Mouse (Mus musculus): ENCODE measurements around the gene Nbeal2. TPM values are rescaled to one million over a fixed set of nuclear protein-coding genes. Genes with fewer than 3 reads are reported as not detected.

Gene Nbeal2
- polyA plus RNA-seq, 1 experiment from 2014 or later = 3.6 TPM

DNA sequence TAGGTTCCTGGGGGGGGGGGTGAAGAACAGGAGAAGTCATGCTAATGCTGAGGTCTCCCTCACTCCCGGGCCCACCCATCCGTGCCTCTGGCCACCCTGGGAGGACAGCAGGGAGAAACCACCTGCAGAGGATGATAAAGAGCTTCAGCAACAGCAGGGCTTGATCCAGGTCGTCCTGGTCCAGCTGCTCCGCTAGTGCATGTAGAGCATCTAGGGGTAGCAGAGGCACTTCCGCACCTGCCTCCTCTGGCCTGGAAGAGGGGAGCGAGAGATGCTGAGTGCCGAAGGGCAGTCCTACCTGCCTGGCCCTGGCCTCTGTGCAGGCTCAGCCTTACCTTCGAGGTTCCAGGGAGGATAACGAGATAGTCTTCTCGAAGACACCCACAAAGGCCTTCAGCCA is 9.7 kb downstream of the Nbeal2 start:
- H3K27ac ChIP-seq (replicated peaks; ENCODE audit: low read depth, low read length) = no peak overlapping the region
- 0 out of 2 replicates have a peak, but pooled peaks cover 4% of the 10 kb centered on the region for H3K36me3 ChIP-seq (ENCODE audit: control insufficient read depth, insufficient read depth, low read length)
- ATAC-seq (ENCODE audit: low FRiP score, low TSS enrichment) (no peak), DNase-seq (no peak)
- H3K9me3 ChIP-seq (ENCODE audit: control insufficient read depth, low read length) = no peaks in the 10 kb centered on the region
- H3K4me3 ChIP-seq (replicated peaks; ENCODE audit: low read depth, low read length) = no peak overlapping the region
- H3K4me1 ChIP-seq (ENCODE audit: control insufficient read depth, insufficient read depth, low read length) = peaks cover 4% of the 10 kb centered on the region
- no peak overlapping the region for H3K4me2 ChIP-seq (ENCODE audit: low read length)
- no peaks in the 10 kb centered on the region for H3K27me3 ChIP-seq (ENCODE audit: control insufficient read depth, insufficient read depth, low read length)
- 85% methylated on average over 10 of the region's 10 CpGs for WGBS
- no peak overlapping the region for H3K9ac ChIP-seq (replicated peaks; ENCODE audit: low read length)

DNA sequence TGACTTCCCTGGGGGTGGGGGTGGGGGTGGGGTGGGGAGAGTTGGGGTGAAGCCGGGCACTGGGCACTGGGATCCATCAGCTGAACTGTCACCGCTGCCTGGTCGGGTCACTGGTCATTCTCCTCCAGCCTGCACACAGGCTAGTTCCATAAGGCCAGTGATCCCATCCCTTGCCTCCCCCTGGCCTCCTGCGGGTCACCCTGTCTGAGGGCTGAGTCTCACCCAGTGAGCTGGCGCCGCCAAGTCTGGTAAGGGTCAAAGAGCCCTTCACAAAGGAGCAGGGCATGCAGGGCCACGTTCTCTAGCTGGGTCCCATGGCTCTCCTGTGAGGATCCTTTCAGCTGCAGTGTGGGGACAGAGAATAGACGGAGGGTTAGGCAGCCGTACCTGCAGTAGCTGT is 10.2 kb downstream of the Nbeal2 start:
- no peak overlapping the region for H3K4me2 ChIP-seq (ENCODE audit: low read length)
- no peak overlapping the region for H3K27ac ChIP-seq (replicated peaks; ENCODE audit: low read depth, low read length)
- H3K27me3 ChIP-seq (ENCODE audit: control insufficient read depth, insufficient read depth, low read length) = no peaks in the 10 kb centered on the region
- H3K9ac ChIP-seq (replicated peaks; ENCODE audit: low read length) = no peak overlapping the region
- DNase-seq (no peak), ATAC-seq (ENCODE audit: low FRiP score, low TSS enrichment) (no peak)
- H3K36me3 ChIP-seq (ENCODE audit: control insufficient read depth, insufficient read depth, low read length) = 0 out of 2 replicates have a peak, but pooled peaks cover 4% of the 10 kb centered on the region
- 73% methylated on average over 9 of the region's 9 CpGs for WGBS
- no peak overlapping the region for H3K4me3 ChIP-seq (replicated peaks; ENCODE audit: low read depth, low read length)
- H3K9me3 ChIP-seq (ENCODE audit: control insufficient read depth, low read length) = no peaks in the 10 kb centered on the region
- no peaks in the 10 kb centered on the region for H3K4me1 ChIP-seq (ENCODE audit: control insufficient read depth, insufficient read depth, low read length)

GRCm38 (mm10) chr9:110642812-110643524 is 11.0 kb downstream of the Nbeal2 start:
- Histone ChIP-seq H3K9me3 (ENCODE audit: control insufficient read depth, low read length) (no peaks in the 10 kb centered on the region), H3K27me3 (ENCODE audit: control insufficient read depth, insufficient read depth, low read length) (no peaks in the 10 kb centered on the region), H3K4me2 (ENCODE audit: low read length) (no peak overlapping the region), H3K4me3 (replicated peaks; ENCODE audit: low read depth, low read length) (no peak overlapping the region), H3K36me3 (ENCODE audit: control insufficient read depth, insufficient read depth, low read length) (0 out of 2 replicates have a peak, but pooled peaks cover 4% of the 10 kb centered on the region), H3K9ac (replicated peaks; ENCODE audit: low read length) (no peak overlapping the region), H3K4me1 (ENCODE audit: control insufficient read depth, insufficient read depth, low read length) (no peaks in the 10 kb centered on the region), H3K27ac (replicated peaks; ENCODE audit: low read depth, low read length) (no peak overlapping the region)
- ATAC-seq (ENCODE audit: low FRiP score, low TSS enrichment) = no peak
- 55% methylated on average over 5 of the region's 5 CpGs for WGBS
- no peak for DNase-seq

DNA sequence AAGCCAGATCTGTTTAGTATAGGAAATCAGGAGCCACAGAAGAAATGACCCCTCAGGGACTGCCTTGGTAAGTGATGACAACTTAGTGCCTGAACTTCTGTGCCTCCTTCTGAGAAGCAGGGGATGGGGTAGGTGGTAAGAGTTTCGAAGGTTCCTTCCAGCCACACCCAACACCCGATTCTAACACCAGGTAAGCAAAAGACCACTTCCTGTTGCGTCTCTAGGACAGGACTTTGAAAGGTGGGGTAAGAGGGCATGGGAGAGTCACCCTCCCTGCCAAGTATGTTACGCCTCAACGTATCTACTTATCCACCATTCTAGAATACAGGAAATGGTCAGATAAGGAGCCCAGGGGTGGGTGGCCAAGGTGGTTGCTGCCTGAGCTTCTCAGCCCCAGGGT is 13.0 kb downstream of the Nbeal2 start:
- no peaks in the 10 kb centered on the region for H3K4me1 ChIP-seq (ENCODE audit: control insufficient read depth, insufficient read depth, low read length)
- H3K9ac ChIP-seq (replicated peaks; ENCODE audit: low read length) = no peak overlapping the region
- 86% methylated on average over 5 of the region's 5 CpGs for WGBS
- no peak overlapping the region for H3K27ac ChIP-seq (replicated peaks; ENCODE audit: low read depth, low read length)
- H3K4me3 ChIP-seq (replicated peaks; ENCODE audit: low read depth, low read length) = no peak overlapping the region
- H3K27me3 ChIP-seq (ENCODE audit: control insufficient read depth, insufficient read depth, low read length) = no peaks in the 10 kb centered on the region
- DNase-seq (no peak), ATAC-seq (ENCODE audit: low FRiP score, low TSS enrichment) (no peak)
- H3K36me3 ChIP-seq (ENCODE audit: control insufficient read depth, insufficient read depth, low read length) = peaks cover 4% of the 10 kb centered on the region; the same call in 1 of the 2 replicates
- H3K4me2 ChIP-seq (ENCODE audit: low read length) = no peak overlapping the region
- H3K9me3 ChIP-seq (ENCODE audit: control insufficient read depth, low read length) = no peaks in the 10 kb centered on the region

DNA sequence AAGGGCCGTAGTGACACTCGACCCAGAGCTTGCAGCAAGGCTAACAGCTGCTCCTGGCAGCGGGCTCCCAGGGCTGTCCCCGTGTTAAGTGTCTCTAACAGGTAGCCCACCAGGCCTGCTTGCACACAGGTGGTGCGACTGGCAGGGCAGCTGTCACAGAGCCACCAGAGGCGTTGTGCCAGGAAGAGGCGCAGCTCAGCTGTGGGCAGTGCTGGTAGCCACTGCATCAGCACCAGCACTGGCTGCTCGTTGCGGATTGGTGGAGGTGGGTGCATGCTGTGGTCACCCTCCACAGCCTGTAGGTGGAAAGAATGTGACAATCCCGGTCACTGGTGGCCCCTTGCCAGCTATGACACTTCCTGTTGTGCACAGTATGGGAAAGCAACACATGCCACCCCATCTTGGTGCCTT is 15.3 kb downstream of the Nbeal2 start:
- peaks cover 4% of the 10 kb centered on the region; the same call in 1 of the 2 replicates for H3K36me3 ChIP-seq (ENCODE audit: control insufficient read depth, insufficient read depth, low read length)
- H3K4me1 ChIP-seq (ENCODE audit: control insufficient read depth, insufficient read depth, low read length) = no peaks in the 10 kb centered on the region
- H3K4me3 ChIP-seq (replicated peaks; ENCODE audit: low read depth, low read length) = no peak overlapping the region
- WGBS = 87% methylated on average over 10 of the region's 10 CpGs
- H3K9me3 ChIP-seq (ENCODE audit: control insufficient read depth, low read length) = no peaks in the 10 kb centered on the region
- DNase-seq = no peak
- no peak overlapping the region for H3K27ac ChIP-seq (replicated peaks; ENCODE audit: low read depth, low read length)
- H3K4me2 ChIP-seq (ENCODE audit: low read length) = no peak overlapping the region
- no peak for ATAC-seq (ENCODE audit: low FRiP score, low TSS enrichment)
- no peak overlapping the region for H3K9ac ChIP-seq (replicated peaks; ENCODE audit: low read length)
- no peaks in the 10 kb centered on the region for H3K27me3 ChIP-seq (ENCODE audit: control insufficient read depth, insufficient read depth, low read length)

DNA sequence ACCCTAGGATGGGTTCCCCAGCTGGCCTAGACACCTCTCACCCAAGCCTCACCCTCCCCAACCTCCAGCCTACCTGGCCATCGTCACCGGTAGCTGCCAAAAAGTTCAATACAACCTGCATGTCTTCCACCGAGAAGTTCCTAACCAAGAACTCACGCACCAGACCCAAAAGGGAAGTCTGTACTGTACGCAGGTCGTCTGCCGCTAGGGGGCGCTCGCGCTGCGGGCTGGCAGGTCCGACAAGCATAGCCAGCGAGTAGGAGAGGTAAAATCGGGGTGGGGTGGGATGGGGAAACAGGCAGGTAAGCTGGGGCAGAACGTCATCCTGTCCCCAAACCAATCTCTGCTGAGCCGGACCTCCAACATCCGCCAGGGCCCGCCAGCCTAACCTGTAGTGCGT is 18.7 kb downstream of the Nbeal2 start:
- ATAC-seq (ENCODE audit: low FRiP score, low TSS enrichment) = no peak
- Histone ChIP-seq H3K27ac (replicated peaks; ENCODE audit: low read depth, low read length) (no peak overlapping the region), H3K4me1 (ENCODE audit: control insufficient read depth, insufficient read depth, low read length) (no peaks in the 10 kb centered on the region), H3K9me3 (ENCODE audit: control insufficient read depth, low read length) (no peaks in the 10 kb centered on the region), H3K27me3 (ENCODE audit: control insufficient read depth, insufficient read depth, low read length) (0 out of 2 replicates have a peak, but pooled peaks cover 3% of the 10 kb centered on the region), H3K4me3 (replicated peaks; ENCODE audit: low read depth, low read length) (no peak overlapping the region), H3K4me2 (ENCODE audit: low read length) (no peak overlapping the region), H3K9ac (replicated peaks; ENCODE audit: low read length) (no peak overlapping the region), H3K36me3 (ENCODE audit: control insufficient read depth, insufficient read depth, low read length) (no peaks in the 10 kb centered on the region; the same call in 1 of the 2 replicates)
- WGBS = 5% methylated on average over 19 of the region's 19 CpGs
- peak; percentile 91 for DNase-seq

GRCm38 (mm10) chr9:110633882-110634281 is 20.1 kb downstream of the Nbeal2 start:
- 78% methylated on average over 17 of the region's 17 CpGs for WGBS

DNA sequence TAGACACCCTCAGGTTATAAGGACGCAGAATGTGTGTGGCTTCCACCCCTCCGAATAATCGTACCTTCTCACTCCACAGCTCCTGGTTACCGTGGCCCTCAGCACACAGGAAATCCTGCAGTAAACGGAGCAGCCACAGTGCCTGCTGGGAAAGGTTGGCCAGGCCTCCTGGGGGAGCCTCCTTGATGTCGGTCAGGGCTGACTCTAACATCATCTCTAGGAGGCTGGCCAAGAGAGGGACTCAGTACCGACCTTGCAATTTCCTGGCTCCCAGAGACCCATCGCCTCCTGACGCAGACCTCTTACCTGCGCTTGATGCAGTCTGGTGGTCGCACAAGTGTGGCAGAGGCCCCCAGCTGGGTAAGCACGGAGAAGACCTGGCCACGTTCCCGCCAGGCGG is 21.3 kb downstream of the Nbeal2 start:
- no peaks in the 10 kb centered on the region for H3K4me1 ChIP-seq (ENCODE audit: control insufficient read depth, insufficient read depth, low read length)
- no peak overlapping the region for H3K4me3 ChIP-seq (replicated peaks; ENCODE audit: low read depth, low read length)
- H3K27me3 ChIP-seq (ENCODE audit: control insufficient read depth, insufficient read depth, low read length) = 0 out of 2 replicates have a peak, but pooled peaks cover 3% of the 10 kb centered on the region
- H3K9me3 ChIP-seq (ENCODE audit: control insufficient read depth, low read length) = no peaks in the 10 kb centered on the region
- H3K4me2 ChIP-seq (ENCODE audit: low read length) = no peak overlapping the region
- no peak for DNase-seq
- no peak overlapping the region for H3K9ac ChIP-seq (replicated peaks; ENCODE audit: low read length)
- no peak overlapping the region for H3K27ac ChIP-seq (replicated peaks; ENCODE audit: low read depth, low read length)
- ATAC-seq (ENCODE audit: low FRiP score, low TSS enrichment) = no peak
- WGBS = 81% methylated on average over 15 of the region's 15 CpGs
- peaks cover 7% of the 10 kb centered on the region; the same call in 1 of the 2 replicates for H3K36me3 ChIP-seq (ENCODE audit: control insufficient read depth, insufficient read depth, low read length)

More at GRCm38 (mm10) chr9:110633882-110634281, 20.1 kb downstream of the Nbeal2 start:
- Histone ChIP-seq H3K4me1 (ENCODE audit: control insufficient read depth, insufficient read depth, low read length) (no peaks in the 10 kb centered on the region), H3K27ac (replicated peaks; ENCODE audit: low read depth, low read length) (no peak overlapping the region), H3K9ac (replicated peaks; ENCODE audit: low read length) (no peak overlapping the region), H3K36me3 (ENCODE audit: control insufficient read depth, insufficient read depth, low read length) (no peaks in the 10 kb centered on the region; the same call in 1 of the 2 replicates), H3K4me3 (replicated peaks; ENCODE audit: low read depth, low read length) (no peak overlapping the region), H3K27me3 (ENCODE audit: control insufficient read depth, insufficient read depth, low read length) (0 out of 2 replicates have a peak, but pooled peaks cover 3% of the 10 kb centered on the region), H3K9me3 (ENCODE audit: control insufficient read depth, low read length) (no peaks in the 10 kb centered on the region), H3K4me2 (ENCODE audit: low read length) (no peak overlapping the region)
- DNase-seq (no peak), ATAC-seq (ENCODE audit: low FRiP score, low TSS enrichment) (no peak)

Measured in midbrain, embryonic 14.5 days (tissue).